In the genomic region with DNA sequence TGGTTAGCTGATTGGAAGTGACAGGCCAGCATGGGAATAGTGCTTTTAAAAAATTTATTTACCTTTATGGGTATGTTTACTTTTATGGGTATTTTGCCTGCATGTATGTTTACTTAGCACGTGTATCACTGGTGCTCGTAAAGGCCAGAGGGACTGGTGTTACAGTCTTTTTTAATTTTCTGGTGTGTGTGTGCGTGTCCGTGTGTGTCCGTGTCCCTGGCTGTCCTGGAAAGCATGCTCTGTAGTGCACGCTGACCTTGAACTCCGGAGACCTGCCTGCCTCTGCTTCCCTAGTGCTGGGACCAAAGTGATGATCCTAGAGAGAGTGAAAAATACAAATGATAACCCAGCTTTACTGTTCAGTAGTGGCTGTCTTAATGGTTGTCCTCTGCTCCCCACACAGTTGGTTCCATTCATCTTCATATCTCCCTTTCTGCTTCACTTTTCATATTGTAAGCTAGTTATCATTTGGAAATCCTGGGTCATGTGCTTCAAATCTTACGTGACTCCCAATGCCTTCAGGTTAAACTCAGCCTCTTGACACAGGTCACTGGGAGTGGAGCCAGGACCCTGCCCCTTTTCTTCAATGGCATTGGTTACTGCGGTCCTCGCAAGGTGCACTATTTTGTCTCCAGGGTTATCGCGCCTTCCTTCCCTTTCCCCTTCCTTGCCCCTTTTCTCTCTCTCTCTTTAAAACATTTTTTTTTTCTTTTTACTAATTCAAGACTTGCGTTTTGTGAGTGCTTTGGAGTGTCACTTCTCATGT, we compare ENCODE assay signal across 1 mouse cellular context.
TF ChIP-seq lines count a peak whose summit lies in the region.

No protein-coding gene starts in this region.

TF ChIP-seq in C2C12, 6 proteins besides CTCF, POLR2A, EP300 and RAD21 (continued from another document):
- TF ChIP-seq CEBPB (IDR thresholded peaks at IDR 0.05; ENCODE audit: low read depth) (no peak), FOSL1 (IDR thresholded peaks at IDR 0.05; ENCODE audit: insufficient read depth, low read length, poor library complexity, severe bottlenecking) (no peak), MYOG (IDR thresholded peaks at IDR 0.05; ENCODE audit: control insufficient read depth, extremely low read depth, insufficient read length) (no peak), MYOD1 (IDR thresholded peaks at IDR 0.05; ENCODE audit: control insufficient read depth, insufficient read length, low read depth) (no peak)
